Mouse (Mus musculus) heart, adult 2 months (tissue): ENCODE data around the gene Omt2b. TPM values are rescaled to one million over a fixed set of nuclear protein-coding genes. Genes with fewer than 3 reads are reported as not detected.
"Not testable (repeated sequence)": the region's sequence is repeated elsewhere in the genome, so short reads cannot be mapped to it uniquely, and the experiment has no call there.

Source experiments
- DNase-seq, 2 experiments: peaks; one replicate each; pipeline ENCODE4 v3.0.0; 2021
- H3K27ac ChIP-seq: fragments of 200-600 bp; 2 replicates; pipeline ENCODE4 v1.8.1; 2022
- H3K27me3 ChIP-seq: fragments of 200-500 bp; 2 replicates; pipeline ENCODE4 v1.6.1; 2012; ENCODE audit warnings: mild to moderate bottlenecking, low read length, inconsistent platforms, mixed read lengths; ENCODE audit not compliant: control insufficient read depth, insufficient read depth
- H3K36me3 ChIP-seq: fragments of 200-500 bp; 2 replicates; pipeline ENCODE4 v1.6.1; 2012; ENCODE audit warnings: low read length, inconsistent platforms; ENCODE audit not compliant: control insufficient read depth, insufficient read depth
- H3K4me1 ChIP-seq: fragments of 200-500 bp; 2 replicates; pipeline ENCODE4 v1.6.1; 2011; ENCODE audit warnings: low read length; ENCODE audit not compliant: control insufficient read depth, insufficient read depth
- H3K4me3 ChIP-seq: fragments of 200-600 bp; 2 replicates; pipeline ENCODE4 v1.8.1; 2022
- H3K79me2 ChIP-seq: fragments of 200-500 bp; replicated peaks from 2 replicates; pipeline ENCODE4 v1.6.1; 2012; ENCODE audit warnings: mild to moderate bottlenecking, inconsistent platforms, low read length, moderate library complexity, mixed read lengths; ENCODE audit not compliant: control insufficient read depth, insufficient read depth
- H3K9ac ChIP-seq: fragments of 200-500 bp; 2 replicates; pipeline ENCODE4 v1.6.1; 2012; ENCODE audit warnings: low read depth, mild to moderate bottlenecking, control low read depth, inconsistent platforms, low read length, mixed read lengths
- CTCF ChIP-seq: fragments of 200-600 bp; IDR thresholded peaks from 2 replicates; pipeline ENCODE4 v1.8.1; 2022; ENCODE audit warnings: antibody characterized with exemption, mild to moderate bottlenecking, moderate library complexity
- EP300 ChIP-seq: fragments of 200-500 bp; IDR thresholded peaks from 2 replicates; pipeline ENCODE4 v1.6.1; 2011; ENCODE audit warnings: low read depth, low read length, control low read depth; ENCODE audit not compliant: insufficient read depth
- POLR2A ChIP-seq: fragments of 200-500 bp; IDR thresholded peaks from 2 replicates; pipeline ENCODE4 v1.6.1; 2011; ENCODE audit warnings: mild to moderate bottlenecking, low read depth, low read length, control low read depth; ENCODE audit not compliant: insufficient read depth
- WGBS: fragments of 180-500 bp; shearing (Covaris S2); methylation state at CpG from one replicate; pipeline ENCODE4 v1.1.7; 2018; 5-methylcytosine and 5-hydroxymethylcytosine counted together
- intact Hi-C: fragments of 180-260 bp; cut with DNase I; formaldehyde crosslinking; loops from one replicate; pipeline ENCODE4 v1.15.1; 2025
- polyA plus RNA-seq: library from polyadenylated mRNA; depleted of rRNA; stranded (reverse); fragments of >200 nt; gene quantifications from 2 replicates; pipeline ENCODE4 v1.2.3, GENCODE M21; 2012
- total RNA-seq, 2 experiments: library from RNA; stranded (reverse); gene quantifications; 2 replicates each; pipeline ENCODE4 v1.2.3; 2021

Omt2b gene
- total and polyA plus RNA-seq, 3 experiments = not detected

DNA sequence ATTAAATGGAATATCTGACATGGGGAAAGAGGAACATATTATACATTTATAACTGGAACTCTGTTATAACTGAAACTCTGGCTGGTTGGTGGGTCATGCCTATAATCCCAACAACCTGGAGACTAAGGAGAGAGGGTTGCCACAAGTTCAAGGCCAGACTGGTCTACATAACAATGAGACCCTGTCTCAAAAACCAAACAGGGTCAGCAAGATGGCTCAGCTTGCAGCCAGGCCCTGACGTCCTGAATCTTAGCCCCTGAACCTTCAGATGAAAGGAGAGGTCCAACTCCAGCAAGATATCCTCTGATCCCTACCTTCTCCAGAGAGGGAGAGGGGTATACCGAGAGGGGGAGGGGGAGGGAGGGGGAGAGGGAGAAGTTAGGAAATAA lies 33.1 kb downstream of the Omt2b start:
- intact Hi-C loops = no loop called here
- 62% methylated on average over 2 of the region's 2 CpGs for WGBS

DNA sequence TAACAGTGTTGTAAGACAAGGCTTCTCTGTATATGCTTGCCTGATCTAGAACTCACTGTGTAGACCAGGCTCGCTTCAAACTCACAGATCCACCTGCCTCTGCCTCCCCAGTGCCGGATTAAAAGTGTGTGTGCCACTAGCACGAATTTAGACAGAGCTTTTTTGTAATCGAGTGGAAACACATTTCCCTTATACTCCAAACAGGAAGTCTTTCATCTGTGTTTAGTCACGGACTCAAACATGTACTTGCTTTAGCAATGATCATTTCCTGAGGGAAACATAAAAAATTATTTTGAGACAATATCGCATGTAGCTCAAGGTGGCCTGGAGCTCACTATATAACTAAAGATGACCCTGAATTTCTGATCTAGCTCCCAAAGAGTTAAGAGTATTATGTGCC lies 36.0 kb downstream of the Omt2b start:
- DNase-seq = no peak
- whole genome bisulfite sequencing = 35% methylated on average over 6 of the region's 6 CpGs
- TF ChIP-seq POLR2A (no peak), EP300 (no peak), CTCF (no peak)
- Histone ChIP-seq H3K27ac (no peak overlapping the region), H3K79me2 (no peaks in the 10 kb centered on the region), H3K9ac (no peak overlapping the region), H3K27me3 (no peaks in the 10 kb centered on the region), H3K4me3 (no peak overlapping the region), H3K4me1 (no peaks in the 10 kb centered on the region), H3K36me3 (no peaks in the 10 kb centered on the region)
- intact Hi-C loops = no loop called here

More for the DNA sequence above, 33.1 kb downstream of the Omt2b start:
- Histone ChIP-seq H3K79me2 (no peaks in the 10 kb centered on the region), H3K4me3 (no peak overlapping the region), H3K4me1 (no peaks in the 10 kb centered on the region), H3K27me3 (no peaks in the 10 kb centered on the region), H3K9ac (no peak overlapping the region), H3K27ac (no peak overlapping the region), H3K36me3 (no peaks in the 10 kb centered on the region)
- TF ChIP-seq CTCF = no peak
- no peak for TF ChIP-seq EP300
- TF ChIP-seq POLR2A = no peak
- no peak for DNase-seq

DNA sequence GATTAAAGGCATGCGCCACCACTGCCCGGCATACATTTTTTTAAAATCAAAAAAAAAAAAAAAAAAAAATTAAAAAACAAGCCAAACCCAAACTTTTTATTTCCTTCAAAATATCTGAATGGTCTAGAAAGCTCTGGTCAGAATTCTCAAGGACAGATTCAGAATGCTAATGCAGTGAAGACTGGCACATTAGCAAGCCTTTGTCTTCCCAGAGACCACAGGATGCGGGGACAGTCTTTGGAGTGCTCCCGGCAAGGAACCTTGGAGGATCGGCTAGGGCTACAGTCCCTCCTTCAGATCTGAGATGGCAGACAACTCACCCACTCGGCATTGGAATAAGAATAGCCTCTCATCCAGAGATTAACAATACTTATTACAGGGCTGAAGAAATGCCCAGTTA lies 37.3 kb downstream of the Omt2b start:
- 83% methylated on average over 6 of the region's 6 CpGs for WGBS
- H3K79me2 ChIP-seq = no peaks in the 10 kb centered on the region
- no peak overlapping the region for H3K9ac ChIP-seq
- no peak for DNase-seq
- intact Hi-C loops = no loop called here
- no peak for TF ChIP-seq EP300
- H3K27ac ChIP-seq = no peak overlapping the region
- H3K4me1 ChIP-seq = no peaks in the 10 kb centered on the region
- H3K27me3 ChIP-seq = no peaks in the 10 kb centered on the region
- H3K4me3 ChIP-seq = no peak overlapping the region
- no peaks in the 10 kb centered on the region for H3K36me3 ChIP-seq

- 63% methylated on average over 13 of the region's 13 CpGs for WGBS
Measured at GRCm38 (mm10) chr9:78365850-78366544, 38.6 kb downstream of the Omt2b start.

DNA sequence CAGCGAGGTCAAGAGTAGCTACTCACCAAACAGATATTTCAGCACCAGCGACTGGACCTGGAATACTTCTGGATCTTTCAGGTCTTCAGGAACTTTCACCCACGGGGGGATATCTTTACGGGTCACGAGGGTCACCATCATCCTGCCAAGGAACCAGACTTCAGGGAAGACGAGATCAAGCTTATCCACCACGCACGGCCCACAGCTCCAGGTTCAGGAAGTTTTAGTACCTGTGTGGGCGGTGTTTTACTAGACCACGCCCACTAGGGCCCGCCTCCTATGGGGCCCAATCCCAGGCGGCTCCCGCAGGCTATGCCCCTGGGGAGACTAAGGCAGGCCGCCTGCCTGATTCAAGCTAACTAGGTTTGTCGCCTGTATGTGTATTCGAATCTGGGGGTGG lies 40.6 kb downstream of the Omt2b start, which contains the start of gene Dppa5a:
TSS of gene Dppa5a (minus strand) at position 219 of the 400 bp plus-strand sequence.
- H3K4me1 ChIP-seq, H3K27ac ChIP-seq, H3K79me2 ChIP-seq, H3K4me3 ChIP-seq, intact Hi-C loops, H3K9ac ChIP-seq, H3K36me3 ChIP-seq, H3K27me3 ChIP-seq, DNase-seq: not testable (repeated sequence)
- 91% methylated on average over 16 of the region's 16 CpGs for WGBS

More at GRCm38 (mm10) chr9:78365850-78366544, 38.6 kb downstream of the Omt2b start:
- Histone ChIP-seq H3K4me3 (no peak overlapping the region), H3K4me1 (no peaks in the 10 kb centered on the region), H3K36me3 (no peaks in the 10 kb centered on the region), H3K27me3 (no peaks in the 10 kb centered on the region), H3K79me2 (no peaks in the 10 kb centered on the region), H3K27ac (no peak overlapping the region), H3K9ac (no peak overlapping the region)
- intact Hi-C loops = no loop called here
- no peak for DNase-seq
- no peak for TF ChIP-seq EP300
- TF ChIP-seq POLR2A = no peak
- no peak for TF ChIP-seq CTCF

- H3K27ac ChIP-seq = no peak overlapping the region
- intact Hi-C loops = no loop called here
- no peaks in the 10 kb centered on the region for H3K27me3 ChIP-seq
- no peak for TF ChIP-seq POLR2A
- no peak for TF ChIP-seq EP300
- TF ChIP-seq CTCF = no peak
- 66% methylated on average over 3 of the region's 3 CpGs for WGBS
- H3K36me3 ChIP-seq = no peaks in the 10 kb centered on the region
- no peak overlapping the region for H3K4me3 ChIP-seq
- no peak overlapping the region for H3K9ac ChIP-seq
- no peak for DNase-seq
- H3K4me1 ChIP-seq = no peaks in the 10 kb centered on the region
- H3K79me2 ChIP-seq = no peaks in the 10 kb centered on the region
Measured at GRCm38 (mm10) chr9:78368671-78369293, 41.4 kb downstream of the Omt2b start.
